Mouse (Mus musculus): ENCODE data around the gene Clec16a.

The Clec16a gene

DNA sequence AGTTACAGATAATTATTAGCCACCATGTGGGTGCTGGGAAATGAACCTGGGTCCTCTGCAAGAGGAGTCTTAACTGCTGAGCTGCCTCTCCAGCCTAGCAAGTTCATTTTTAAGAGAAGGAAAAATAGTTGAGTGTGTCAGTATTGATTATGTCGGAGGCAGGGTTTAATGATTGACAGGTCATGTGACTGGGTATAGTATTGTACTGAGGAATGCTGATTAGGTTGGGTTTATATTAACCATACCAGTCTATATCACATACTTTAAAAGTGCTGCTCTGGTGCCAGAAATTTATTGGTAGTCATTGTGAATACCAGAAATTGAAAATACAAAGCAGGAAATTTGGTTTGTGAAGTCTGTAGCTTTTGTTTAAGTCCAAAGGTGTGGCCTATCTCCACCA is 130.5 kb downstream of the Clec16a start:
- no peak for DNase-seq (ENCODE audit: low spot score in 2 of 2)

DNA sequence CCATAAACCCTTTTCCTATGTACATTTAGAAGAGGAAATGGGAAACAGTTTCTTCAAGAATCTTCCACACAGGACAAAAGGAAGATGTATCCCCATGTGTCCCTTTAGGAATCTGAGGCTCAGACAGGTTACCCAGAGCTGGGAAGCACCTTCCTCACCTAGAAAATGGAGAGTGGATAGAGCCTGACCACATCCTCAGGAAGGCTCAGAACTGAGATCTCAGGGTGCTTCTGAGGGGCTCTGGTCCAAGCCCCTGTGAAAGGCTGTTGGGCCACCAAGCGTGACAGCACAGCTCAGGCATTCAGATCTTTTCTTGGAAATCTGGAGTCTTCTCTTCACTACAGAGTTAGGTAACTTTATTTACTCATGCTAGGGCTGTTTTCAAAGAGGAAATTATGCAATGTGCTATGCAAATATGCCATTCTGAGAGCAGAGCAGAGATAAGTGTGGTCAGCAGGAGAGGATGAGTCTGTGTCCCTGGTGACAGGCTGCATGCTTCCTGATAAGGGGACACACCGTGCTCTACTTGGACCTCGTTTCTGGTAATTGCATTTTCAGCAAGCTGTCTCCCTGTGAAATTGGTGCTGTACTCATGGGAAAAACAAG is 131.4 kb downstream of the Clec16a start:
- no peak for DNase-seq (ENCODE audit: low spot score in 2 of 2)

DNA sequence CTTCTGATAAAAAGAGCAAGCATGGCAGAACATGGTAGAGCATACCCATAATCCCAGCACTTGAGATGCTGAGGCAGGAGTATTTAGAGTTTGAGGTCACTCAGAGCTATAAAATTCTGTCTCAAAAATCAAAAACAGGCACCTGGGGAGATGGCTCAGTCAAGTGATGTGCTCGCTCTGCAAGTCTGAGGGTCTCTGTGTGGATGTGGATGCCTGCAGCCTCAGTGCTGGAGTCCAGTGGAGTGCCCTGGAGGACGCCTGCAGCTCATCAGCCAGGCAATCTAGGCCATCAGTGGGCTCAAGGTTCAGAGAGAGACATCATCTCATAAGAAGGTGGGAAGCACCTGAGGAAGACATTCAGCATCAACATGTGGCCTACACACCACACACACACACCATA is 137.4 kb downstream of the Clec16a start:
- no peak for DNase-seq (ENCODE audit: low spot score in 2 of 2)

DNA sequence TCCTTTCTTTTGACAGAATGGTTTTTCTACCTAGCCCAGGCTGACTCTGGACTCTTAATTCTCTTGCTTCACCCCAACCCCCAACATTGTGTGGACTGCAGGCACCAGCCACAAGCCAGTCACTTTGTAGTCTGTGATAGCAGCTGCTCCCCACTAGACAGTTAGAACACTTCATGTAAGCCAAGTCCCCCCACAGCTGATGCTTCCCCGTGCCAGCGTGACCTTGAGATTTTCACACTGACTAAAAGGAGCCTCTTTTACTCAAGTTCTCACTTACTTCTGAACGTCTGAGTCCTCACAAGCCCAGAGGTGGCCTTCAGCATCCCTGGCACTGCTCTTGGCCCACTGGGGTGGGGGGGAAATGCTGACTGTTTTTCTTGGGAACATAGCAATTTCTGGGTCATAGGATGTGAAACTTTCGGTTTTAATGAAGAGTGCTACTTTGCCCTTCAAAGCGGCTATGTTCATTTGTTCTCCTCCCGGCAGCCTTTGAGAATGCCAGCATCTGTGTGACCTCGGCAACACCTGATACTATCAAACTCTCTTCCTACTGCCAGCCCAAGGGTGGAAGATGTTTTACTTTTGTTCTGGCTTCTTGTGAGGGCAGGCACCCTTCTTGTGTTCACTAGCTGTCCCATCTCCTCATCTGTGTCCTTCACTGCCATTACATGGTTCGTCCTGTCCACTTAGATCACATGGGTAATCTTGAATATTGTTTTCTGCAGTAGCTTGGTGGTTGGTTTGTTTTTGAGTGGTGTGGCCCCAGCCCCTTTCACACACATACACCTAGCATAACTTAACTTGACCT is 138.3 kb downstream of the Clec16a start:
- no peak for DNase-seq (ENCODE audit: low spot score in 2 of 2)

DNA sequence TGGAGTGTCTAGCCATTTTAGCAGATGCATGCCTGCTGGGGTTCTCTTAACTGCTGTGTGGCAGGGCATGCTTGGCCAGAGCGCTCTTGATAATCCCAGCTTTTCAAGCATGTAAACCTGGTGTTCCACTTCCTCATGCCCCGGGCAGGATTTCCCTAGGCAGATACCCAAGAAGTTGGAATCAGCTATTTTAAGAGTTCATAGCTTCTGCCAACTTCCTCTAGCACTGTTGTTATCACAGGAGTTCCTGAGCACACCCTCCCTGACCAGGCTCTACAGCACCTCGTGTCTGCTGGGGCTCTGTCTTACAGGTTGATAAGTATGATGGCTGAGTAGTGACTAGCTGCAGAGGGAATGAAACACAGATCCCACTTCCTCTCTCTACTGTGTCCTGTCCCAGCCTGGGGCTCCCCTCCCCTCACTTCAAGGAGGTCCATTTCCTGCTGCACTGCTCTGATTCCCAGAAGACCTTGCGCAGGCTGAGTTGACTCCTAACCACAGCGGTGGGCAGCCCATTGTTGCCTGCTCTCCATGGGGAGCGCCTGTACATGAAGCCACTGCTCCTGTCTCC is 144.7 kb downstream of the Clec16a start:
- no peak for DNase-seq (ENCODE audit: low spot score in 2 of 2)

DNA sequence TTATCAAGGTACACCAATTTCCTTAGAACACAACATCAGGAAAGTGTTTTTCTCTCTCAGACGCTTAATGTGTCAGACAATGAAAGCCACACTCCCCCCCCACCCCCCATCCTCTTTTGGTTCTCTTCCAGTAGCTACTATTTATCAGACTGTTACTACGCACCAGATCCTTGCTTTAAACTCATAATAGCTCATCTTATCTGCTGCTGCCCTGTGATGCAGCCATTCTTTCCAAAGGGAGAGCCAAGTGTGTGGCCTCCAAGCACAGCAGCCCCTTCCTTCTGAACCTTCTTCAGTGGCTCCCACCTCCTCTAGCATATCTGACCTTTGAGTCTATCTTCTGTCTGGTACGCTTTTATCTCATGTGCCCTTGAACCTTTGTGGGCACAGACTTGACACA is 145.3 kb downstream of the Clec16a start:
- no peak for DNase-seq (ENCODE audit: low spot score in 2 of 2)

DNA sequence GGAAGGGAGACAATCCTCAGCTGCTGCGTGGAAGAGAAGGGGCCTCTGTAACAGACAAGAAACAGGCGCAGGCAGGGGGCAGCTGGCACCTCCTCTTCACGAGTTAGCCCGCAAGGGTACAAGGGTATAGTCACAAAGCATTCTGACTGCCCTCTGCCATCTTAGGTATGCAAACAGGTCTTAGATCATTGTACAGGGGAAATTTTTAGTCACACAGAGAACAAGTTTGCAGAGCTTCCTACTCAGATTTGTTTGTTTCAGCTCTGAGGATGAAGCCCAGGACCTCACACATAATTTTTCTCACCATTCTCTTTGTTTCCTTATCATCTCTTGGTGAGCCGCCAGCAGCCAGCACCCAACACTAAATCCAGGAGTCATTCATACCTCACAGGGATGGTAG is 146.6 kb downstream of the Clec16a start:
- DNase-seq (ENCODE audit: low spot score in 2 of 2): no peak

DNA sequence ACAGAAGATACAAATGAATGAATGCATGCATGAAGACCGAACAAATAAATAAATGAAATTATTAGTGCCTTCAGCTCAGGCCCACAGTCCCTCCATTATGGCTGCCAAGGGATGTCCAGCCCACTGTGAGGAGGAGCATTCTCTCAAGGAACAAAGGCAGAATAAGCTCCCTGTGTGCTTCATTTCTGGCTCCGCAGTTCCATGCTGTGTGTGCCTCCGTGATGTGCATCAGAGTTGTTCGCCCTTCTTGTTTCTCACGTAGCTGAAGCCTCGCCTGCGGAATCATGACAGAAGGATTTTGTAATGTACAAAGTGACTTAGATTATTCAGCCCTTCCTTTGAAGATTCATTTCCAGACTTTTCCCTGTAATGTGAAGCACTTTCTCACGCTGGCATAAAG is 147.7 kb downstream of the Clec16a start:
- no peak for DNase-seq (ENCODE audit: low spot score in 2 of 2)

DNA sequence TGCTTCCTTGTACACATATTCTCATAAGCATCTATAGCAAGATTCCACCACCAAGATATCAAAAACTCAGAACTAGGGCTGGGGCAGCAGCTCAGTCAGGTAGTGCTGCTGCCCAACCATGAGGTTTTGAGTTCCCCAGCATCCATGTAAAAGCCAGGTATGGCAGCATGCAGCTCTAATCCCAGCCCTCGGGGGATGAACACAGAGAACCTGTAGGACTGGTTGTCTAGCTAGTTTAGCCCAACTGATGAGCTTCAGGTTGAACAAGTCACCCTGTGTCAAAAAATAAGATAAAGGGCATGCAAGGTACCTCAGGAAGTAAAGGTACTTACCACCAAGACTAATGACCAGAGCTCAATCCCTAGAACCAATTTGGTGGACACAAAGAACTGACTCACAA is 148.3 kb downstream of the Clec16a start:
- no peak for DNase-seq (ENCODE audit: low spot score in 2 of 2)

DNA sequence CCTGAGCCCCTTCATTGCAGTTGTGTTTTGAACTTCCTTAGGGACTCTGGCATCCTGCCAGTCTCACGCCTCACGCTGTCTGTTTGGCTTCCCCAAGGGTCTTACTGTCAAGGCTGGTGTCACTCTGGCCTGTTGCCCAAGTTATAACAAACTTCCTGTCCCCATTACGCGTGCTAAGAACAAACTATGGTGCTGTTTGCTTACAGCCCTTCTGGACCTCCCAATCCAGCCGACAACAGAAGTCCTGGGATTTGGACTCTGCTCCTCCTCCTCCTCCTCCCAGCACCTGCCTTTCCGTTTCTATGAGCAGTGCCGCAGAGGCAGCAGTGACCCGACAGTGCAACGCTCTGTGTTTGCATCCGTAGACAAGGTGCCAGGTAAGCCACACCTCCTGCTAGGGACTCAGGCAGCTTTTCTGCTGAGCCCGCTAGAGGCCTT is 149.3 kb downstream of the Clec16a start:
- DNase-seq (ENCODE audit: low spot score in 2 of 2): no peak

DNA sequence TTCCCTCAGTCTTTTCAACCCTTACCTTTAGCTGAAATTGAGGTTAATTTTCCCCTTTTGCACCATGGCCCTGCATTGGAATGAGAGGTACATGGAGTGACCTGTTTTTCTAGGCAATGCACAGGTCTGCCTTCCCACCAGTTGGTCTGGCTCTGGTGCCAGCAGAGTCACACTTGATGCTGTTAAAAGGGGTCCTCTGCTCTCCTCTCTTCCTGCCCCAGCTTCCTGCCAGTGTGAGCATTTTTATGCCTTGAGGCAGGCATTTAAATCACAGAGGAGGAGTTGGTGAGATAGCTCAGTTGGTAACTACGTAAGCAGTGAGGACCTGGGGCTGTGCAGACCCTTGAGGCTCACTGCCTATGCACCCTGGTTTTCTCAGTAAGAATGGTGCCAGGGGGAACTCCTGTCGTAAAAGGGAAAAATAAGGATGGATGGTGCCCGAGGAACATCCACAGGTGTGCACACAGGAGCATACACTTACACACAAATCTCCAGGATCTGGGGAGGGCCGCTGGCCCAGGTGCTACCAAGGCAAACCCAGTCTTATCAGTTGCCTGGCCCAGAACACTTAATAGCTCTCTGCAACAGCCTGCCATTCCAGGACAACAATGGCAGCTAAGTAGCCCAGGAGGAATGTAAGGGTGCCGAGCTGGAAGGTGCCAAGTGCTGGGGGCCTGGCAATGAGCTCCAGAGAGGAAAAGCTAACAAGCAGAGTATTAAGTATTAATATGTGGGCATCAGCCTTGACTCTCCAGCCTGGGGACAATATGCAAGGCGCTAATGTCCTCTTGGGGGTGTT is 152.9 kb downstream of the Clec16a start:
- no peak for DNase-seq (ENCODE audit: low spot score in 2 of 2)

DNA sequence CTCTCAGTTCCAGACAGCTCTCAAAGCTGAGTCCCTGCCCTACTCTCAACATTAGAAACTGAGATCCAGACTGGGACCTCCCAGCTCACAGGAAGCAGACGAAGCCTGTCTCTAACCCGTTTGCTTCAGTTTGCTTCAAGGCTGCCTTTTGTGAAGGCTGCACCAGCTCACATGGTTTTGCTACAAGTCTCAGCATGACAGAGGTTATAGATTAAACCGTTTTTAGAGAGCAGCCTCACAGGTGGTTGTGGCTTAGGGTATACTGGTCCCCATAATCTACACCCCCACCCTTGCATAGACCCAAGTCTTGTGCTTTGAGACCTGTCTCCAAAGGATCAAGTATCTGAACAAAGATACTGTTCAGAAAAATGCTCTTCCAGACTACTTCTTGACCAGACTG is 154.2 kb downstream of the Clec16a start:
- DNase-seq (ENCODE audit: low spot score in 2 of 2): no peak

DNA sequence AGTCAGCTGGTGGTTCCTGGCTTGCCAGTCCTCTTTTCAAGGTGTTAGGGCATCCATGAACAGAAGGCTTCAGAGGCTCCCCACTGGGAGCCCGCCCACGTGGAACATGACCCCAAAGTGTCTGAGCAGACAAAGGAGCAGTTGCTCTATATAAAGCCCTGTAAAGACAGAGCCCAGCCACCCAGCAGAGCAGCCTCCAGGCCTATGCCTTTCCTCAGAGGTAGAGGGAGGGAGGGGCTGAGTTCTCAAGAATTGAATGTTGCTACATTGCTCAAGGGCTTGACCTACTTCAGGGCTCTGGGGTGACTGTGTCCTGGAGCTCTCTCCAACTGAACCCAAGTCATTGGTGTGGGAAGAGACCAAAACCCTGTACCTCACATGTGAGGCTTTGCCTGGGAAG is 155.0 kb downstream of the Clec16a start:
- no peak for DNase-seq (ENCODE audit: low spot score in 2 of 2)

DNA sequence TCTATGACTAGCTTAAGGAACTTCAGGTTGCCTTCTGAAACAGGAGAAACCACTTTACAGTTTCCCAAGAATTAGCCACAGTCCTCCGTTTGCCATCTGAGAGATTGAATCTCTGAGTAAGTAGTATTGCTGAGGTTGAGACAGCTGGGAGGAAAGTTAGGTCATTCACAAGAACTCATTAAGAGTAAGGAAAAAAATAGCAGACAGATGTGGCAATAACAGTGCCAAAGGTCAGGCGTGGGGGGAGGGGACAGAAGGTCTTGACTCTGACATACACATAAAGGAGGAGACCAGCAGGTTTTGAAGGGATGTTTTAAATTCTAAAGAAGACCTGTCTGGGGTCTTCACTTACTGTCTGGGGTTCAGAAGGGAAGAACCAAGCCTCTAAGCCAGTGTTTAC is 157.3 kb downstream of the Clec16a start:
- DNase-seq (ENCODE audit: low spot score in 2 of 2): no peak

DNA sequence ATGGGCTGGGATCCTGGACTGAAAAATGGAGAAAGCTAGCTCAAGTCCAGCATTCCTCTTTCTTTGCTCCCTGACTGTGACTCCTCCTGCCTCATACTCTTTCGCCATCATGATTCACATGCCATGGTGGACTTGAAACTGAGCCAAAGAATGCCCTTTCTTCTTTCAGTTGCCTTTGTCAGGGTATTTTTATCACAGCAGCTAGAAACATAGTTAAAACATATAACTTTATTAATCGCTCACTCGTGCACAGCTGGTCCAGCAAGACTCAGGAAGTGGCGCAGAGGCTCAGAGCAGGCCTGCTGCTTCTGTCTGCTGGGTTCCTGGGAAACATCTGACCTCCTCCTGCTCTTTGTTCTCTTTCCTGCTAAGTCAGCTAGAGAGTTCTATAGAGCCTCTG is 158.8 kb downstream of the Clec16a start:
- no peak for DNase-seq (ENCODE audit: low spot score in 2 of 2)

DNA sequence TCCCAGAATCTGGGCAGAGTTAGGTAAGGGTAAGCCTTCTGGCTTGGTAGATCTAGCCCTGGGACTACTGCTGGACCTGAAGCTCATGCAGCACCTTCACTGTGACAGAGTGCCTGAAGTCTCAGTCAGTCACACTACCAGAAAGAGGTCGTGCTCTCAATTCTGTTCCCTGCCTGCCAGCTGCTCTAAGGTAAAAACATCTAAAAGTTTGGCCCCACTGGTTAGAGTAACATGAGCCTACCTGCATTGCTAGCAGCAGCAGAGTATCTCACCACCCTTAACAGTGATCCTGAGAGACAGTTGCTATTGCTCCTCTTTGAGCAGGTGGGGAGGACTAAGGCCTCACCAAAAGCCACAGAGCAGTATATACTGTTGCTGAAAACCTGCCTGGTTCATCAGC is 160.3 kb downstream of the Clec16a start:
- DNase-seq (ENCODE audit: low spot score in 2 of 2): no peak

DNA sequence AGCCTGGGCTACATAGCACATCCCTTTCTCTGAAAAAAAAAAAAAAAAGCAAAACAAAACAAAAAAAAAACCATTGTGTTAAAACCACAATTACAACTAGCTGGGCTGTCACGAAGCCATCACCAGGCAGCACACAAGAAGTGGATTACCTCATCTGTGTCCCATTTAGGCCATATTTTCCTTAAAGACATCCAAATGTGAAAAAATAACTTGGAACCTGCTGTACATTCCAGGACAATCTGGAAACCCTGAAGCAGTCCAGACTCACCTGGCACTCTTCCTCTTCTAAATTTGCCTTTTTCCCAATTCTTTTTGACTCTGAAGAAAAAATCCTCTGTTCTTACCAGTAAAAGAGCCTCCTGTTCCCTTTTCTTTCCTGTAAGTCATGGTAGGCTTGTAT is 166.4 kb downstream of the Clec16a start:
- no peak for DNase-seq (ENCODE audit: low spot score in 2 of 2)

DNA sequence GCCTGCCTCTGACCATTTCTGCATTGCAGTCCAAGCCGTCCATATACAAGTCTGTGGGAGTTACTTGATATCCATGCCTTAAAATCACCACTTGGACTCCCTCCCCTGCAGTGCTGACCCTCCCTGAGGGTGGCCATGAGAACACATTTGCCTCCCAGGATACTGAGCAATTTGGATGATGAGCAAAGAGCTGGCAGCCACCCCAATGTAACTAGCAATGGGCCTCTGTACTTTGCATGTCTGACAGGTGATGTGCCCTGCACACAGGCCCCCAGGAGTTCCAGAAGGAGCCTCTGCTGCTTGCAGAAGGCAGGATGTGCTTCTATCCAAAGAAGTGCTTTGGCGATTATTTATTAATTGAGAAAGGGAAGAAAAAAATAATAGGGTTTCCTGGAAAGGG is 167.9 kb downstream of the Clec16a start:
- no peak for DNase-seq (ENCODE audit: low spot score in 2 of 2)

DNA sequence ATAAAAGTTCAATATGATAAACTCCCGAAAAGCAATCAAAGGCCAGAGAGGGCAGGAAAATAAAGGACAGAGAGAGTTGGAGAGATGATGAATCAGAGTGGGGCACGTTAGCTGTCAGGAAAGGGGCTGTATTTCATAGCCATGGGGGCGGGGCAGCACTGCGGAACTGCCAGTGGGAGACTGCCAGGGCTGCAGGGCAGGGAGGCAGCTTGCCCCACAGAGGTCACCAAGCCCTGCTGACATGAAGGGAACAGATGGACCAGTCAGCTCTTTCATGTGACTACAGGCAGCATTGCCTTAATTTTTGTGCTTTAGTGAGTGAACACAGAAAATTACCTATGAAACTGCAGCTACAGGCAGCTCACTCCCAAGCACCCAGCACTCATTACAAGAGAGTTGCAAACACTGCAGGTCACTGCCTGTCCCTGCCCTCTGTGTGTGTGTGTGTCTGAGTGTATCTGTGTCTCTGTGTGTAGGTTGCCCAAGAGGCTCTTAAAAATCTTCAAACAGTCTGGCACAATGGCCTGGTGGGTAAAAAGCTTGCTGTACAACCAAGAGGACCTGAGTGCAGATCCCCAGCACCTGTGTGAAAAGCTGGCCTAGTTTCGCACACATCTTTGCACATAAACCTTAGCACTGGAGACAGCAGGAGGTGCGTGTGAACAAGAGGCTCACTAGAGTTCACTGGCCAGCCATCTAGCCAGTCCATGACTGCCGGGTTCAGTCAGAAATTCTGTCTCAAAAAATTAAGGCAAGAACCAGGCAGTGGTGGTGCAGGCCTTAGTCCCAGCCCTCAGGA is 168.5 kb downstream of the Clec16a start:
- no peak for DNase-seq (ENCODE audit: low spot score in 2 of 2)

DNA sequence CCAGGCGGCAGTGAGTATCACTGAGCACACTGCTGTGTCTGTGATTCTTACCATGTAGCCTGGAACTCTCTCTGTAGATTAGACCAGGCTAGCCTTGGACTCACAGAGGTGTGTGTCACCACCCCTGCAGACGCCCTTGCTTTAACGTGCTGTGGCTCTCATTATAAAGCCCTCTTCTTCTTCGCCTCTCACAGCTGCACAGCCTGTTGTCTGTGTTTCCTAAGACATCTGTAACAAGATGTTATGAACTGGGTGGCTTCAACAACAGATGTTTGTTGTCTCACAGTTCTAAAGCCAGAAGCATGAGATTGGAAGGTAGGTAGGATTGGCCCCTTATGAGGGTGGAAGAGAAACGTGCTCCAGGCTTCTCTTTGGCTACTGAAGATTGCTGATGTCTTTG is 170.1 kb downstream of the Clec16a start:
- DNase-seq (ENCODE audit: low spot score in 2 of 2): no peak

DNA sequence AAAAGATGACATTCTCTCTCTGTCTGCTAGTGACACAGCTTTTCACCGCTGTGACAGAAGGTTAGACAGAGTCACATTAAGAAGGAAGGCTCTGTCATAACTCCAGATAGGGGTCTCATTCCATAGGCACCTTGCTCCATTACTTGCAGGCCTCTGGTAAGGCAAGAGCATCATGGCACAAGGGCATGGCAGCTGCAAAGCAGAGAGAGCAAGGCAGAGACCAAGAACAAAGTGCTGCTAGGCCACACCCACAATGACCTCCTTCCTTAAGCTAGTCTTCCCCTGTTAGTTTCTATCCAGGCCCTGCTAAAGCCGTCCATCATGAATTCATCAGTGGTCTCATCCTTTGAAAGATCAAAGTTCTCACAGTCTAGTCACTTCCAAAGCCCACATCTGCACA is 170.5 kb downstream of the Clec16a start:
- no peak for DNase-seq (ENCODE audit: low spot score in 2 of 2)

DNA sequence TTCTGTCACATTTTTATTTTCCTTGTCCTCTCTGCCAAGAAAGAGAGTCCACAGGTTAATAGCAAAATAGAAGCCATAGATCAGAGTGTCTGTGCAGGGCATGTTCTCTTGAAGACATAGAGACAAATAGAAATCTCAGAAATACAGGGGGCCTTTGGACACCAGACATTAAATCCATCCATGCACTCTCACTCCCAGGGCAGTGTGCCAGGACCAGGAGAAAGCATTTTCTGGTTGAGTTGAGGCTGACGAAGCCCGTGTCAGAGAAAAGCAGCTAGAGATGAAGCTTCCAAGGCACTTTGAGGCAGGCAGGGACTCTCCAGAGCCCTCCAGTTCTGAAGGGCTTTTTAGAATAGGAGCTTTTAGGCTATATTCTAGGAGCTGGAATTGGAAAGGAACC is 171.6 kb downstream of the Clec16a start:
- no peak for DNase-seq (ENCODE audit: low spot score in 2 of 2)

Data from frontal cortex, postnatal 36 days (tissue).